Mouse (Mus musculus) spleen, adult 12 weeks (tissue): ENCODE measurements around the gene Tmem274.

Experiments used
- DNase-seq: peaks from one replicate; pipeline ENCODE4 v3.0.0; 2022; ENCODE audit warnings: low spot score

The Tmem274 gene

GRCm38 (mm10) chr4:149525170-149525569 is 48.0 kb downstream of the Tmem274 start:
- no peak for DNase-seq

- DNase-seq = no peak
Observed at GRCm38 (mm10) chr4:149525811-149526210, 48.6 kb downstream of the Tmem274 start.

- DNase-seq = no peak
Observed at GRCm38 (mm10) chr4:149526330-149526729, 49.2 kb downstream of the Tmem274 start.

- no peak for DNase-seq
Observed at GRCm38 (mm10) chr4:149527621-149528354, 50.6 kb downstream of the Tmem274 start.

DNA sequence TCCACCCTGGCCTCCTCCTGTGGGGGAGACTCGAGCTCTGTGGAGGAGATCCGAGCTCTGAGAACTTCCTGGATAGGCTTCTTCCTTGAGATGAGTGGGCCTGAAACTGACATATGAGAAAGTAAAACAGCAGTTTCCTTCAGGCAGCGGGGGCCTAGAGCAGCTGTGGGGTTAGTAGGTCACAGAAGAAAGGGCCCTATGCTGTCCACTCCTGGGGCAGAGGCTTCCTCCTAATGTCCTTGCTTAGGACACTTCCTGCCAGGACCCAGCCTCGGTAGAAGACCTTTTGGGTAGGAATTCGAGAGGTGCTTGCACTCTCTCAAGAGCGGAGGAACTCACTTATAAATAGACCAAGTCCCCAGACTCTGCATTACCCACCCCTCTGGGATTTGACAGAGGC is 52.5 kb downstream of the Tmem274 start:
- no peak for DNase-seq
